Mouse (Mus musculus): ENCODE measurements around the gene Ncam1.

DNA sequence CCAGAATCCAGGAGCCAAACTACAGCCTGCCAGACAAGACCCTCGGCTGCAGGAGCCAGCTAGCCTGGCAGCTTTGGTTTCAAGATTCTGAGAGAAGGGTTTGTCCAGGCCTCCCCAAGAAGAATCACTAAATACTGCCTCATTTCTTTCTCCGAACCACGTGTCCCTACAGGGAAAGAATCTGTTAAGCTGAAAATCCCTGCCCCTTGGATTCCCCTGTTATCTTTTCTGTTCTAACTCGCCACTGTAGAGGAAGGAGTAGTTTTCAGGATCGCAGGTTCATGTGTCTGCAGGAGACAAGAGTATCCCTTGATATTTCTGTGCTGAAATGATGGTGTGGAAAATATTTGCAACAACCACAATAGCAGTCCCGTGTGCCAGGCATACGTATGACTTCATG, 310.5 kb downstream of the Ncam1 start:
- TF ChIP-seq CTCF (IDR thresholded peaks at IDR 0.05; ENCODE audit: extremely low read depth, insufficient read depth, insufficient read length, insufficient replicate concordance) (no peak), POLR2A (IDR thresholded peaks at IDR 0.05; ENCODE audit: low read depth, low read length) (no peak)

Data from spleen, adult 2 months (tissue).